Mouse (Mus musculus) C2C12 (cell line): ENCODE measurements around the gene Max.

Experiments used
- CTCF ChIP-seq: IDR thresholded peaks from one replicate; pipeline ENCODE4 v1.5.1; 2011; ENCODE audit not compliant: control insufficient read depth, insufficient read depth, insufficient read length
- FOSL1 ChIP-seq: IDR thresholded peaks from one replicate; pipeline ENCODE4 v1.8.0; 2011; ENCODE audit warnings: mild to moderate bottlenecking, low read length; ENCODE audit not compliant: poor library complexity, insufficient read depth, severe bottlenecking
- MYOG ChIP-seq: IDR thresholded peaks from one replicate; pipeline ENCODE4 v1.6.1; 2011; ENCODE audit not compliant: control insufficient read depth, insufficient read length; ENCODE audit errors: extremely low read depth

DNA sequence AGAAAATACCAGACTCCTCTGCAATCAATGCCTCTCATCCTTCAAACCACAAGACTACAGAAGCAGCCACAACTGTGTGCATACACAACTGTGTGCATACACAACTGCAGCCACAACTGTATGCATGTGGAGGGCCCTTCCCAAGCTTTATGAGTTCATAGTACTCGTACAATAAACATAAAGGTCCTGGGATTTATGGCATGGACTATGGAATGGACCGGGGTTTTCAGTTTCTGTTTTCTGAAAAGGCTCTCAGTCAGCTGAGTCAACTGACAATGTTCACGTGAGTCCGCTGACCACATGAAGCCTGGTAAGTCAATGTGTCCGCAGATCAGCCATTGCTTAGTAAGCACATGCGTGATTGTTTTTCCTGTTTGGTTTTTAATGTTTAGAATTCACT, 18.5 kb downstream of the Max start:
- no peak for TF ChIP-seq CTCF
- no peak for TF ChIP-seq FOSL1
- no peak for TF ChIP-seq MYOG
